Mouse (Mus musculus) MEL (cell line): ENCODE data around the gene Arid5a.

ENCODE experiments used
- BHLHE40 ChIP-seq: IDR thresholded peaks from 2 replicates; pipeline ENCODE4 v1.6.1; 2012; ENCODE audit warnings: low read depth, mild to moderate bottlenecking, inconsistent platforms, low read length, improper control_type of control experiment, borderline replicate concordance
- CTCF ChIP-seq, 3 experiments: IDR thresholded peaks in 2 of 3; conservative IDR thresholded peaks in 1 of 3; 2 replicates each; pipeline ENCODE4 v1.5.1; 2011 to 2012; ENCODE audit warnings: low read length in 3 of 3, low read depth in 2 of 3, mild to moderate bottlenecking in 2 of 3, improper control_type of control experiment in 1 of 3, inconsistent platforms in 1 of 3, mixed read lengths in 1 of 3, moderate library complexity in 1 of 3; ENCODE audit not compliant: control insufficient read depth in 1 of 3, insufficient read depth in 1 of 3, poor library complexity in 1 of 3, severe bottlenecking in 1 of 3
- E2F4 ChIP-seq: IDR thresholded peaks from 2 replicates; pipeline ENCODE4 v1.6.1; 2011; ENCODE audit warnings: low read depth, low read length, improper control_type of control experiment, borderline replicate concordance
- EP300 ChIP-seq, 2 experiments: IDR thresholded peaks; 2 replicates each; pipeline ENCODE4 v1.6.1; 2011; ENCODE audit warnings: improper control_type of control experiment in 2 of 2, low read length in 2 of 2, low read depth in 1 of 2, mild to moderate bottlenecking in 1 of 2
- HCFC1 ChIP-seq: IDR thresholded peaks from 2 replicates; pipeline ENCODE4 v1.6.1; 2012; ENCODE audit warnings: low read depth, mild to moderate bottlenecking, inconsistent platforms, low read length, improper control_type of control experiment, moderate library complexity
- MAFK ChIP-seq: IDR thresholded peaks from 2 replicates; pipeline ENCODE4 v1.6.1; 2011; ENCODE audit warnings: low read depth, mild to moderate bottlenecking, low read length, improper control_type of control experiment, borderline replicate concordance
- MAX ChIP-seq: IDR thresholded peaks from 2 replicates; pipeline ENCODE4 v1.6.1; 2011; ENCODE audit warnings: low read length, improper control_type of control experiment
- MXI1 ChIP-seq: IDR thresholded peaks from 2 replicates; pipeline ENCODE4 v1.6.1; 2011; ENCODE audit warnings: mild to moderate bottlenecking, low read depth, low read length, improper control_type of control experiment
- NRF1 ChIP-seq: IDR thresholded peaks from 2 replicates; pipeline ENCODE4 v1.6.1; 2014; ENCODE audit warnings: low read depth, mild to moderate bottlenecking, inconsistent platforms, low read length, improper control_type of control experiment, moderate library complexity; ENCODE audit not compliant: poor library complexity, insufficient read depth, severe bottlenecking
- POLR2A ChIP-seq, 2 experiments: IDR thresholded peaks; 2 replicates each; pipeline ENCODE4 v1.6.1; 2011 to 2012; ENCODE audit warnings: low read length in 2 of 2, mild to moderate bottlenecking in 2 of 2, control low read depth in 1 of 2, improper control_type of control experiment in 1 of 2, low read depth in 1 of 2, moderate library complexity in 1 of 2; ENCODE audit not compliant: control insufficient read depth in 1 of 2, insufficient read depth in 1 of 2, poor library complexity in 1 of 2
- TBP ChIP-seq: IDR thresholded peaks from 2 replicates; pipeline ENCODE4 v1.8.0; 2011; ENCODE audit warnings: low read depth, low read length, improper control_type of control experiment
- UBTF ChIP-seq: IDR thresholded peaks from 2 replicates; pipeline ENCODE4 v1.6.1; 2012; ENCODE audit warnings: low read depth, mild to moderate bottlenecking, inconsistent platforms, low read length, improper control_type of control experiment, moderate library complexity, borderline replicate concordance; ENCODE audit not compliant: insufficient read depth
- ZNF384 ChIP-seq: IDR thresholded peaks from 2 replicates; pipeline ENCODE4 v1.6.1; 2012; ENCODE audit warnings: low read depth, mild to moderate bottlenecking, inconsistent platforms, low read length, improper control_type of control experiment

- TF ChIP-seq MAX = no peak
- no peak for TF ChIP-seq POLR2A (IDR thresholded peaks at IDR 0.05; ENCODE audit: control insufficient read depth in 1 of 2, insufficient read depth in 1 of 2, low read depth in 1 of 2, low read length in 2 of 2, poor library complexity in 1 of 2)
- TF ChIP-seq MAFK = no peak
- TF ChIP-seq BHLHE40 = no peak
- no peak for TF ChIP-seq EP300 (IDR thresholded peaks at IDR 0.05; ENCODE audit: low read depth in 1 of 2, low read length in 2 of 2)
- no peak for TF ChIP-seq MXI1
- no peak for TF ChIP-seq ZNF384
- TF ChIP-seq HCFC1 = no peak
- TF ChIP-seq CTCF (IDR thresholded peaks at IDR 0.05 in 2 of 3, conservative IDR thresholded peaks at IDR 0.05 in 1 of 3; ENCODE audit: control insufficient read depth in 1 of 3, insufficient read depth in 1 of 3, low read depth in 2 of 3, low read length in 3 of 3, poor library complexity in 1 of 3, severe bottlenecking in 1 of 3) = no peak
- no peak for TF ChIP-seq NRF1
- TF ChIP-seq UBTF = no peak
- no peak for TF ChIP-seq E2F4
- no peak for TF ChIP-seq TBP
These were observed 49.6 kb downstream of the Arid5a start for GRCm38 (mm10) chr1:36356955-36357695.
